Mouse (Mus musculus) stomach, postnatal 0 days (tissue): ENCODE measurements around the gene Rbm33.

ENCODE experiments used
- CTCF ChIP-seq: IDR thresholded peaks from 2 replicates; pipeline ENCODE4 v1.5.1; 2016; ENCODE audit warnings: antibody characterized with exemption, low read depth, mild to moderate bottlenecking, moderate library complexity
- EP300 ChIP-seq: optimal IDR thresholded peaks from 2 replicates; pipeline ENCODE3; 2016; ENCODE audit warnings: antibody characterized with exemption

GRCm38 (mm10) chr5:28455721-28456120 is 138.8 kb downstream of the Rbm33 start:
- TF ChIP-seq CTCF = no peak
- no peak for TF ChIP-seq EP300
